Mouse (Mus musculus) adrenal gland, postnatal 36 days (tissue): ENCODE data around the gene Tns2. TPM values are rescaled to one million over a fixed set of nuclear protein-coding genes. Genes with fewer than 3 reads are reported as not detected.
"Not testable (repeated sequence)": the region's sequence is repeated elsewhere in the genome, so short reads cannot be mapped to it uniquely, and the experiment has no call there.

Source experiments
- DNase-seq, 2 experiments: peaks; one replicate each; pipeline ENCODE4 v3.0.0; 2021; ENCODE audit warnings: mixed read lengths in 1 of 2
- long read RNA-seq, 2 experiments: library from polyadenylated mRNA; stranded (forward); transcript quantifications; one replicate each; pipeline ENCODE4 v2.0.0; 2021; ENCODE audit warnings: borderline sequencing depth in 2 of 2
- total RNA-seq, 2 experiments: library from RNA; stranded (reverse); gene quantifications; 2 replicates each; pipeline ENCODE4 v1.2.3; 2021

Tns2 gene
- 10 to 100 TPM; 68.4 to 87.6 TPM for total RNA-seq
- long read RNA-seq, experiment 1, partial matches to known transcripts = 3 of 7 reads
- long read RNA-seq, experiment 1, other reads (novel, unspliced or antisense) = 4 of 7 reads
- long read RNA-seq, experiment 2, full-length matches to known transcripts = 1 of 5 reads
- long read RNA-seq, experiment 2, partial matches to known transcripts = 0 of 5 reads
- long read RNA-seq, experiment 2, other reads (novel, unspliced or antisense) = 4 of 5 reads

- peak; percentile 93 for DNase-seq
Observed at GRCm38 (mm10) chr15:102100161-102100981, at the start of gene Tns2. Gene Tns2 (plus strand): TSS chr15:102100413.

GRCm38 (mm10) chr15:102051920-102052683 lies 48.1 kb upstream of the Tns2 start:
- peak; percentile 71 to 79 for DNase-seq

GRCm38 (mm10) chr15:102056495-102057174 lies 43.6 kb upstream of the Tns2 start:
- DNase-seq = peak; percentile 74 to 78

GRCm38 (mm10) chr15:102065661-102066325 lies 34.4 kb upstream of the Tns2 start:
- peak; percentile 94 to 97 for DNase-seq

- DNase-seq = no peak
Observed at GRCm38 (mm10) chr15:102070476-102071467, 29.4 kb upstream of the Tns2 start.

GRCm38 (mm10) chr15:102072963-102073558 lies 27.2 kb upstream of the Tns2 start:
- no peak for DNase-seq

GRCm38 (mm10) chr15:102073559-102074069 lies 26.6 kb upstream of the Tns2 start, which contains the start of gene Eif4b:
Gene Eif4b (plus strand): TSS chr15:102073773.
- DNase-seq = peak; percentile 99 to 100

GRCm38 (mm10) chr15:102074070-102074731 lies 26.0 kb upstream of the Tns2 start:
- peak; percentile 75 to 80 for DNase-seq

- DNase-seq = no peak
Observed at GRCm38 (mm10) chr15:102074876-102075585, 25.2 kb upstream of the Tns2 start.

GRCm38 (mm10) chr15:102077111-102077677 lies 23.0 kb upstream of the Tns2 start:
- no peak for DNase-seq

GRCm38 (mm10) chr15:102079221-102079620 lies 21.0 kb upstream of the Tns2 start:
- DNase-seq = no peak

GRCm38 (mm10) chr15:102079924-102080323 lies 20.3 kb upstream of the Tns2 start:
- not testable (repeated sequence) for DNase-seq

- no peak for DNase-seq
Observed at GRCm38 (mm10) chr15:102080429-102080828, 19.8 kb upstream of the Tns2 start.

- DNase-seq = no peak
Observed at GRCm38 (mm10) chr15:102082148-102082547, 18.1 kb upstream of the Tns2 start.

GRCm38 (mm10) chr15:102083028-102083427 lies 17.2 kb upstream of the Tns2 start:
- DNase-seq = no peak

- DNase-seq = no peak
Observed at GRCm38 (mm10) chr15:102089914-102090585, 10.2 kb upstream of the Tns2 start.

GRCm38 (mm10) chr15:102091063-102091679 lies 9.0 kb upstream of the Tns2 start:
- peak; percentile 71 to 75 for DNase-seq
